ENCODE assay signal across 8 mouse cellular contexts in the genomic region with DNA sequence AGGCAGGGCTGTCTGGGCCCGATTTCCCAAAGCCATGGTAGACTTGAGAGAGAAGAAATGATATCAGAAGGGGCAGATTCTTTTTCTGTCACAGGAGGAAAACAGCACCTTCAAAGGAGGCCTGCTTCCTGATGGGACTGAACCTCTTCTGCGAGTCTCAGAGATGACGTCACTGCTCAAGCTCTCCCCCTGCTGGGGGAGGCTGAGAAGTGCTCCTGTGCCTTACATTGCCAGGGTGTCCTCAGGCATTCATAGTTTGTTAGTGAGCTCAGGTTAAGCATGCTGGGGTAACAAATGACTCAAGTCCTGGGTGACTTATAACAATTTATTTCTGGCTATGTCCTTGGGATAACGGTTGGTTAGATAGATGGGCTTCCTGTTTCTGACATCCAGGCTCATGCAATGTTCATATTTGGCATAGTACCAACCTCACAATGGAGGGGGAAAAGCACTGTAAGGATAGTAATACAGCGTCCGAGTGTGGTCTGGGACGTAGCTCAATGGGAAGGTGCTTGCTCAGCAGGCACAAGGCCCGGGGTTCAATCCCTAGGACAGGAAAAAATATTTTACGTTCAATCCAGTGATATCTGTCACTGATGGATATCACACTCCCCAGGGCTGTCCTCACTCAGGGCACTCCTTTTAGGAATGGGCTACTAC.
DNase-seq lines count a peak whose midpoint lies in the region; ATAC-seq and TF ChIP-seq lines count a peak whose summit lies in the region.

No protein-coding gene starts in this region.

- no peaks in the 10 kb centered on the region for H3K4me1 ChIP-seq in embryonic facial prominence, embryonic 14.5 days (ENCODE audit: control insufficient read depth, insufficient read depth, low read length)
- H3K4me1 ChIP-seq in heart, embryonic 10.5 days, result no peaks in the 10 kb centered on the region
- no peaks in the 10 kb centered on the region for H3K4me1 ChIP-seq in liver, embryonic 16.5 days (ENCODE audit: control insufficient read depth, low read depth, low read length)
- H3K4me1 ChIP-seq in thymus, adult 2 months (replicated peaks; ENCODE audit: control insufficient read depth, insufficient read depth, low read length), result peaks cover 4% of the 10 kb centered on the region

- H3K27ac ChIP-seq in embryonic facial prominence, embryonic 14.5 days (replicated peaks; ENCODE audit: low read depth, low read length), result no peak overlapping the region
- no peak overlapping the region for H3K27ac ChIP-seq in heart, embryonic 10.5 days
- no peak overlapping the region for H3K27ac ChIP-seq in liver, embryonic 16.5 days (ENCODE audit: low read length)
- H3K27ac ChIP-seq in thymus, adult 2 months (ENCODE audit: control insufficient read depth, insufficient read depth, low read length), result no peak overlapping the region

- TF ChIP-seq CTCF in thymus, adult 2 months (IDR thresholded peaks at IDR 0.05; ENCODE audit: borderline replicate concordance, control insufficient read depth, extremely low read depth, insufficient read depth, low read length, poor library complexity), result peak; percentile 90; the same call in 1 of the 2 replicates

- DNase-seq in CD4-positive, CD25-positive, alpha-beta regulatory T cell, adult 2 months (ENCODE audit: low read depth, low spot score), result peak; percentile 94
- peak; percentile 81 to 87 for DNase-seq in adrenal gland, postnatal 36 days
- DNase-seq in embryonic facial prominence, embryonic 14.5 days (ENCODE audit: low spot score), result peak; percentile 68
- DNase-seq in heart, embryonic 10.5 days (ENCODE audit: low spot score), result peak; percentile 88
- peak; percentile 68 to 81 for DNase-seq in kidney, postnatal 36 days
- DNase-seq in ovary, adult 18-20 months (ENCODE audit: low spot score), result peak; percentile 7
- peak; percentile 91 for DNase-seq in thymus, adult 2 months

- ATAC-seq in embryonic facial prominence, embryonic 14.5 days (ENCODE audit: low read depth), result peak; percentile 71
- ATAC-seq in liver, embryonic 16.5 days (ENCODE audit: low read depth), result peak; percentile 37; the same call in 1 of the 2 replicates

- H3K9ac ChIP-seq in embryonic facial prominence, embryonic 14.5 days (ENCODE audit: low read depth, low read length), result no peak overlapping the region
- H3K9ac ChIP-seq in liver, embryonic 16.5 days (ENCODE audit: low read depth, low read length), result no peak overlapping the region

- no peaks in the 10 kb centered on the region for H3K36me3 ChIP-seq in embryonic facial prominence, embryonic 14.5 days (ENCODE audit: control insufficient read depth, insufficient read depth, low read length)
- H3K36me3 ChIP-seq in heart, embryonic 10.5 days, result no peaks in the 10 kb centered on the region
- H3K36me3 ChIP-seq in liver, embryonic 16.5 days (ENCODE audit: control insufficient read depth, insufficient read depth), result no peaks in the 10 kb centered on the region
- H3K36me3 ChIP-seq in thymus, adult 2 months (ENCODE audit: control insufficient read depth, insufficient read depth, low read length), result no peaks in the 10 kb centered on the region

- no peak overlapping the region for H3K4me2 ChIP-seq in embryonic facial prominence, embryonic 14.5 days (ENCODE audit: low read depth, low read length)
- no peak overlapping the region for H3K4me2 ChIP-seq in liver, embryonic 16.5 days (ENCODE audit: low read depth, low read length)

- WGBS in embryonic facial prominence, embryonic 14.5 days, result 54% methylated on average over 9 of the region's 9 CpGs
- 49% methylated on average over 9 of the region's 9 CpGs for WGBS in heart, embryonic 10.5 days
- 37% methylated on average over 9 of the region's 9 CpGs for WGBS in liver, embryonic 16.5 days (ENCODE audit: insufficient replicate concordance)
- WGBS in thymus, adult 2 months, result 46% methylated on average over 9 of the region's 9 CpGs

- no peak for TF ChIP-seq POLR2A in thymus, adult 2 months (IDR thresholded peaks at IDR 0.05; ENCODE audit: control insufficient read depth, extremely low read depth, insufficient read depth, low read length, poor library complexity)

- no peak overlapping the region for H3K4me3 ChIP-seq in embryonic facial prominence, embryonic 14.5 days (ENCODE audit: low read depth, low read length)
- no peak overlapping the region for H3K4me3 ChIP-seq in heart, embryonic 10.5 days
- H3K4me3 ChIP-seq in liver, embryonic 16.5 days (ENCODE audit: low read depth, low read length), result no peak overlapping the region
- no peak overlapping the region for H3K4me3 ChIP-seq in thymus, adult 2 months (ENCODE audit: control insufficient read depth, insufficient read depth, low read length)

- no peaks in the 10 kb centered on the region for H3K9me3 ChIP-seq in embryonic facial prominence, embryonic 14.5 days (ENCODE audit: control insufficient read depth, low read length)
- no peaks in the 10 kb centered on the region for H3K9me3 ChIP-seq in heart, embryonic 10.5 days
- H3K9me3 ChIP-seq in liver, embryonic 16.5 days (replicated peaks; ENCODE audit: control insufficient read depth, low read length), result no peaks in the 10 kb centered on the region

- H3K27me3 ChIP-seq in embryonic facial prominence, embryonic 14.5 days (replicated peaks; ENCODE audit: control insufficient read depth, insufficient read depth, low read length), result no peaks in the 10 kb centered on the region
- no peaks in the 10 kb centered on the region for H3K27me3 ChIP-seq in heart, embryonic 10.5 days (ENCODE audit: insufficient read depth, poor library complexity, severe bottlenecking)
- no peaks in the 10 kb centered on the region for H3K27me3 ChIP-seq in liver, embryonic 16.5 days (ENCODE audit: control insufficient read depth, insufficient read depth, low read depth, low read length)
- H3K27me3 ChIP-seq in thymus, adult 2 months (ENCODE audit: control insufficient read depth, insufficient read depth, low read length), result no peaks in the 10 kb centered on the region

Comparison
In these comparisons a context has a peak if more than half of its experiments do, and no peak if none do; other contexts are left out.
1. DNase-seq: peak in every context shown above with its lines; median percentile 94 in CD4-positive, CD25-positive, alpha-beta regulatory T cell, adult 2 months; 91 in thymus, adult 2 months; 88 in heart, embryonic 10.5 days; 84 in adrenal gland, postnatal 36 days; 74 in kidney, postnatal 36 days; 68 in embryonic facial prominence, embryonic 14.5 days; 7 in ovary, adult 18-20 months.